Mouse (Mus musculus): ENCODE data around the gene Cops2.

The Cops2 gene

DNA sequence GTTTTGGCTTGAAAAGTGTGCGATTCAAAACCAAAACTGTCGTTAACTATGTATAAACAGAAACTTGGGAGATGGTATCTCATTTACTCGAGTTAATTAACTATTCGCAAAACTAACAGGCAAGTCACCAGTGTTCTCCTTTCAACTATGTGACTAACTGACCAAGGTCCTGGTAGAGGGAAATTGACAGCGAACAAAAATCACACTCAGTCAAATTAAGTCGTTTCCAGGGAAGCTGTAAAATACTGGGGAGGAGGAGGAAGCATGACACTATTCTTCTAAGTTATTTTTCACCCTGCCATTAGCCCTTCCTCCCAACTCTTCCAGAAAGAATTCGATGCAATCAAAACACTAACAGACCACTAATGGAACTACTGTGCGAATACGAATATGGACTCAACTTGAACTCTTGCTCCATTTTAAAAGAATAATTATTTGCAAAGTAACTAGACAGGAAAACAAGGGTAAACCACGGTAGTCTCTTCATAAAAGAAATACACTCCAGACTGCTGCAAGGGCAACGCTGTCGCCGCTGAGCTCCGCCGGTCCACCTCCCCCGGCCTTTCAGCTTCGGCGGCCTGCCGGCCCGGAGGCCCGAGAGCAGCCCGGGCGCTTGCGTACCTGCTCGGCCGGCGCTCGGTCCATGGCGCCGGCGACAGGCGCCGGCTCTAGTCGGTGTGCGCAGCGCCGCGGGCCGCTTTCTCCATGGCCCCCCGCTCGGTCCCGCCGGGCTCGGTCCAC lies 76.8 kb downstream of the Cops2 start:
- DNase-seq (ENCODE audit: low spot score in 2 of 2) = peak in 1 of 2 experiments; percentile 11

DNA sequence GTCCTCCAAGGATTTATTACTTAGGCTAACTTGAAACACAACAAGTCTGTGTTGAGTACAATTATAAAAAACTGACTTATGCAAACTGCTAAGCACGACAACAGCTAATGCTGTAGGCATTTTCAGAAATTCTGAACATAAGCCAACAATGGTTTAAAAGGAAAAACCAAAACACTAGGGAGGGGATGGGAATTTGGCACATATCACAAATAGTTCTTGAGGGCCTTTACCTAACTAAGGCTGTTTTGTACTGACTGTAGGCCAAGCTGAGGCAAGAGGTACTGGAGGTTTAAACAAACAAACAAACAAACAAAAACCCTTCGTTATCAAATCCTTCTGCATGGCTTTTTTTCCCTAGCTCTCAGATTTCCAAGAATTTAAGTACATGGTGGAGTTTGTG lies 77.9 kb downstream of the Cops2 start:
- DNase-seq (ENCODE audit: low spot score in 2 of 2) = no peak

Data from heart, adult 9 months (tissue).